Mouse (Mus musculus) spleen, postnatal 0 days (tissue): ENCODE data around the gene Hlf. TPM values are rescaled to one million over a fixed set of nuclear protein-coding genes. Genes with fewer than 3 reads are reported as not detected.

Source experiments
- polyA plus RNA-seq: library from polyadenylated mRNA; unstranded; fragments of >200 nt; fragmentation: Nextera tagmentation; extraction: Ambion mirVana; gene quantifications from 2 replicates; pipeline ENCODE4 v1.2.1, GENCODE M21; 2015

Hlf gene
- 0.64 and 1.1 TPM in 2 replicates for polyA plus RNA-seq

GRCm38 (mm10) chr11:90390817-90391173 is at the start of gene Hlf:
Gene Hlf, minus strand, starts transcription at chr11:90390895.

Other genes with a start within 250 kb of the Hlf start
- gene Gm45716, start 203.2 kb downstream of the Hlf start, polyA plus RNA-seq: 6.5 and 7.9 TPM in 2 replicates
- gene Mmd, start 141.4 kb downstream of the Hlf start, polyA plus RNA-seq: 11.9 and 12.9 TPM in 2 replicates
- 5.4 and 5.5 TPM in 2 replicates for gene Stxbp4, start 247.2 kb upstream of the Hlf start, polyA plus RNA-seq
- 24.9 and 27.5 TPM in 2 replicates for gene Cox11, start 247.3 kb upstream of the Hlf start, polyA plus RNA-seq